Mouse (Mus musculus): ENCODE measurements around the gene Tm7sf2. TPM values are rescaled to one million over a fixed set of nuclear protein-coding genes. Genes with fewer than 3 reads are reported as not detected.

The Tm7sf2 gene
- total RNA-seq, 1 experiment = 14.0 TPM

- Histone ChIP-seq H3K36me3 (ENCODE audit: control insufficient read depth, insufficient read depth, low read length, poor library complexity, severe bottlenecking) (peaks cover 48% of the 10 kb centered on the region), H3K27ac (ENCODE audit: insufficient read depth, low read depth, low read length, poor library complexity, severe bottlenecking) (peak within 1 kb of the TSS; percentile 87)
- in situ Hi-C loops (cut with MboI; ENCODE audit: low sequenced_read_pairs in 2 of 2, unreplicated experiment in 2 of 2) = no loop called here
These were observed 10.7 kb downstream of the Tm7sf2 start, which contains the start of the genes Mrpl49 and Fau for GRCm38 (mm10) chr19:6057313-6058096. Mrpl49 (minus strand) TSS chr19:6057785. Fau (plus strand) TSS chr19:6057844.

GRCm38 (mm10) chr19:6056696-6057095 is 11.5 kb downstream of the Tm7sf2 start:
- no peaks in the 10 kb centered on the region for H3K9me3 ChIP-seq (ENCODE audit: control insufficient read depth, insufficient read depth, low read depth, low read length)
- no peak for TF ChIP-seq CHD2 (IDR thresholded peaks at IDR 0.05; ENCODE audit: low read depth, low read length)
- no peak for TF ChIP-seq ZNF384 (IDR thresholded peaks at IDR 0.05; ENCODE audit: low read depth, low read length)
- no peak for TF ChIP-seq MAFK (IDR thresholded peaks at IDR 0.05; ENCODE audit: insufficient read depth, low read depth, low read length)
- no peak for TF ChIP-seq ZC3H11A (IDR thresholded peaks at IDR 0.05; ENCODE audit: borderline replicate concordance, low read depth, low read length)
- peak overlapping the region; percentile 95 to 96 for H3K4me3 ChIP-seq (ENCODE audit: insufficient read depth in 1 of 2, low read depth in 1 of 2, low read length in 2 of 2, poor library complexity in 1 of 2, severe bottlenecking in 1 of 2)
- H3K27ac ChIP-seq (ENCODE audit: insufficient read depth, low read depth, low read length, poor library complexity, severe bottlenecking) = no peak overlapping the region
- H3K4me1 ChIP-seq (ENCODE audit: control insufficient read depth in 2 of 2, insufficient read depth in 2 of 2, low read length in 2 of 2, poor library complexity in 1 of 2) = peaks cover 2% of the 10 kb centered on the region in 2 experiments; a peak in 2 of 4 replicates
- no peak for DNase-seq (ENCODE audit: low read depth, low spot score)
- peaks cover 55% of the 10 kb centered on the region for H3K36me3 ChIP-seq (ENCODE audit: control insufficient read depth, insufficient read depth, low read length, poor library complexity, severe bottlenecking)
- peak overlapping the region; percentile 95 for H3K9ac ChIP-seq (ENCODE audit: insufficient read depth, low read depth, low read length, poor library complexity, severe bottlenecking)
- in situ Hi-C loops (cut with MboI; ENCODE audit: low sequenced_read_pairs in 2 of 2, unreplicated experiment in 2 of 2) = no loop called here

More at GRCm38 (mm10) chr19:6057313-6058096, 10.7 kb downstream of the Tm7sf2 start, which contains the start of the genes Mrpl49 and Fau:
- DNase-seq (ENCODE audit: low read depth, low spot score) = peak; percentile 89
- Histone ChIP-seq H3K4me3 (ENCODE audit: insufficient read depth in 1 of 2, low read depth in 1 of 2, low read length in 2 of 2, poor library complexity in 1 of 2, severe bottlenecking in 1 of 2) (peak within 1 kb of the TSS; percentile 95 to 96), H3K9me3 (ENCODE audit: control insufficient read depth, insufficient read depth, low read depth, low read length) (no peaks in the 10 kb centered on the region), H3K9ac (ENCODE audit: insufficient read depth, low read depth, low read length, poor library complexity, severe bottlenecking) (peak within 1 kb of the TSS; percentile 96), H3K4me1 (ENCODE audit: control insufficient read depth in 2 of 2, insufficient read depth in 2 of 2, low read length in 2 of 2, poor library complexity in 1 of 2) (peaks cover 2 to 4% of the 10 kb centered on the region in 2 experiments; a peak in 2 of 4 replicates)
- TF ChIP-seq ZNF384 (IDR thresholded peaks at IDR 0.05; ENCODE audit: low read depth, low read length) (no peak), ZC3H11A (IDR thresholded peaks at IDR 0.05; ENCODE audit: borderline replicate concordance, low read depth, low read length) (no peak), CHD2 (IDR thresholded peaks at IDR 0.05; ENCODE audit: low read depth, low read length) (no peak), MAFK (IDR thresholded peaks at IDR 0.05; ENCODE audit: insufficient read depth, low read depth, low read length) (no peak), HCFC1 (IDR thresholded peaks at IDR 0.05; ENCODE audit: borderline replicate concordance, insufficient read depth, low read length) (peak; percentile 74; the same call in 1 of the 2 replicates)

- no peak for TF ChIP-seq CHD2 (IDR thresholded peaks at IDR 0.05; ENCODE audit: low read depth, low read length)
- in situ Hi-C loops (cut with MboI; ENCODE audit: low sequenced_read_pairs in 2 of 2, unreplicated experiment in 2 of 2) = no loop called here
These were observed 13.9 kb downstream of the Tm7sf2 start for GRCm38 (mm10) chr19:6054296-6054695.

GRCm38 (mm10) chr19:6052516-6052915 is 15.7 kb downstream of the Tm7sf2 start:
- TF ChIP-seq CHD2 (IDR thresholded peaks at IDR 0.05; ENCODE audit: low read depth, low read length) = no peak
- TF ChIP-seq HCFC1 (IDR thresholded peaks at IDR 0.05; ENCODE audit: borderline replicate concordance, insufficient read depth, low read length) = no peak
- no peak for TF ChIP-seq ZNF384 (IDR thresholded peaks at IDR 0.05; ENCODE audit: low read depth, low read length)
- TF ChIP-seq MAFK (IDR thresholded peaks at IDR 0.05; ENCODE audit: insufficient read depth, low read depth, low read length) = no peak
- no peak for TF ChIP-seq ZC3H11A (IDR thresholded peaks at IDR 0.05; ENCODE audit: borderline replicate concordance, low read depth, low read length)
- no peak overlapping the region for H3K27ac ChIP-seq (ENCODE audit: insufficient read depth, low read depth, low read length, poor library complexity, severe bottlenecking)
- no peak overlapping the region for H3K4me3 ChIP-seq (ENCODE audit: insufficient read depth in 1 of 2, low read depth in 1 of 2, low read length in 2 of 2, poor library complexity in 1 of 2, severe bottlenecking in 1 of 2)
- no peaks in the 10 kb centered on the region for H3K9me3 ChIP-seq (ENCODE audit: control insufficient read depth, insufficient read depth, low read depth, low read length)
- DNase-seq (ENCODE audit: low read depth, low spot score) = no peak
- H3K9ac ChIP-seq (ENCODE audit: insufficient read depth, low read depth, low read length, poor library complexity, severe bottlenecking) = no peak overlapping the region
- H3K36me3 ChIP-seq (ENCODE audit: control insufficient read depth, insufficient read depth, low read length, poor library complexity, severe bottlenecking) = peaks cover 71% of the 10 kb centered on the region
- in situ Hi-C loops (cut with MboI; ENCODE audit: low sequenced_read_pairs in 2 of 2, unreplicated experiment in 2 of 2) = no loop called here
- peaks cover 0 to 2% of the 10 kb centered on the region in 2 experiments; a peak in 1 of 4 replicates for H3K4me1 ChIP-seq (ENCODE audit: control insufficient read depth in 2 of 2, insufficient read depth in 2 of 2, low read length in 2 of 2, poor library complexity in 1 of 2)

More at GRCm38 (mm10) chr19:6054296-6054695, 13.9 kb downstream of the Tm7sf2 start:
- no peak overlapping the region for H3K27ac ChIP-seq (ENCODE audit: insufficient read depth, low read depth, low read length, poor library complexity, severe bottlenecking)
- H3K4me3 ChIP-seq (ENCODE audit: insufficient read depth in 1 of 2, low read depth in 1 of 2, low read length in 2 of 2, poor library complexity in 1 of 2, severe bottlenecking in 1 of 2) = no peak overlapping the region
- H3K4me1 ChIP-seq (ENCODE audit: control insufficient read depth in 2 of 2, insufficient read depth in 2 of 2, low read length in 2 of 2, poor library complexity in 1 of 2) = peaks cover 2% of the 10 kb centered on the region in 2 experiments; a peak in 2 of 4 replicates
- no peak for DNase-seq (ENCODE audit: low read depth, low spot score)
- peaks cover 74% of the 10 kb centered on the region for H3K36me3 ChIP-seq (ENCODE audit: control insufficient read depth, insufficient read depth, low read length, poor library complexity, severe bottlenecking)
- H3K9me3 ChIP-seq (ENCODE audit: control insufficient read depth, insufficient read depth, low read depth, low read length) = no peaks in the 10 kb centered on the region
- H3K9ac ChIP-seq (ENCODE audit: insufficient read depth, low read depth, low read length, poor library complexity, severe bottlenecking) = no peak overlapping the region

All from ES-E14 (cell line).